8 mouse cellular contexts compared by ENCODE assay signal in the genomic region with DNA sequence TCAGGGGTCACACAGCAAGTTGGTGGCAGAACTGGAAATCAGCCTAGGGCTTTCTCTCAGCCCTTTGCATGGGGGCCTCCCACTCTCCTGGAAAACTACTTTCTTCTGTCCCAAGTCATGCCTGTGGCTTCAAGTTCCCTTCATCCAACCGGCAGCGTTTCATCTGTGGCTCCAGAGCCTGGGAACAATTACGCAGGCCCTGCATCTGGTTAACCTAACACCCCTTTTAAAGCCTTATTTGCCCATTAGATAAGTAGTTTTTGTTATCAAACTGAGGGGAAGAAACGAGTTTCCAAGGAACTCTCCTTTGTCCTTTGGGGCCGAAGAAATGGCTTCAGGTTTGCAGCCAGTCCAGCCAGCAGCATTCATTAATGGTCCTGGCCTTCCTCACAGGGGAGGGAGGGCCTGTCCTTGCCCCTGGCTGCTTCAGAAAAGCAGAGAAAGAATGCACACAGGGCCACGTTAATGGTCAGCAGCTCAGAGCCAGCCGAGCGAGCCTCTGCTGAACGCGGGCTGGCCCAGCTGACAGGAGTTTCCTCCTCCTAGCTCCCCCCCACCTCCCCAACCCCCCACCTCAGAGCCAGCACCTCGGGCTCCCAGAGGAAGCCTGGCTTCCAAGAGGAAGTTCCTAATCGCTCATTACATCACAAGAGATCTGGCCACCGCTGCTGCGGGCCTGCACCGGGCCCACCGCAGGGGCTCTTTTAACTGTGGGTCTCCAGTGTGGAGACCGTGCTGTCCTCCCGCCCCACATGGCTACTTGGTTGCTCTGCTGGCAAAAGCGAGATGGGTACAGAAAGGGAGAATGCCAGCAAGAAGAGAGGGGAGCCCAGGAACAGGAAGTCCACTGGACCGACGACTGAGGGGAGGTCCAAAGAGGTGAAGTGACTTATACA.
DNase-seq lines count a peak whose midpoint lies in the region; ATAC-seq lines count a peak whose summit lies in the region.

No protein-coding gene starts in this region.

- no peaks in the 10 kb centered on the region for H3K27me3 ChIP-seq in heart, embryonic 12.5 days (replicated peaks)
- 0 out of 2 replicates have a peak, but pooled peaks cover 3% of the 10 kb centered on the region for H3K27me3 ChIP-seq in midbrain, embryonic 13.5 days

- peak overlapping the region; percentile 11; the same call in 1 of the 2 replicates for H3K4me3 ChIP-seq in heart, embryonic 12.5 days
- no peak overlapping the region for H3K4me3 ChIP-seq in midbrain, embryonic 13.5 days (replicated peaks)

- intact Hi-C loops in heart, postnatal 36 days (cut with DNase I): loop anchor here (1.0 to 5.0 kb wide), 2 partner anchors 43 to 62 kb away; a partner anchor contains a TSS

- peak; percentile 44 for ATAC-seq in heart, embryonic 12.5 days (ENCODE audit: insufficient number of reproducible peaks, low FRiP score)
- ATAC-seq in midbrain, embryonic 13.5 days: peak; percentile 22; the same call in 1 of the 2 replicates

- no peaks in the 10 kb centered on the region for H3K36me3 ChIP-seq in heart, embryonic 12.5 days
- no peaks in the 10 kb centered on the region for H3K36me3 ChIP-seq in midbrain, embryonic 13.5 days

- H3K4me1 ChIP-seq in heart, embryonic 12.5 days (replicated peaks): peaks cover 98% of the 10 kb centered on the region
- peaks cover 49% of the 10 kb centered on the region for H3K4me1 ChIP-seq in midbrain, embryonic 13.5 days (replicated peaks)

- DNase-seq in heart, adult 18-20 months: peak; percentile 56
- no peak for DNase-seq in heart, postnatal 36 days
- peak; percentile 84 for DNase-seq in kidney, postnatal 10 days
- DNase-seq in cerebellum, adult 18-20 months: no peak
- no peak for DNase-seq in layer of hippocampus, adult 11-12 months (ENCODE audit: low spot score)
- no peak for DNase-seq in ovary, postnatal 36 days (ENCODE audit: low spot score)

- H3K27ac ChIP-seq in heart, embryonic 12.5 days (ENCODE audit: poor library complexity, severe bottlenecking): peak overlapping the region; percentile 89
- H3K27ac ChIP-seq in midbrain, embryonic 13.5 days: peak overlapping the region; percentile 54

- no peaks in the 10 kb centered on the region for H3K9me3 ChIP-seq in heart, embryonic 12.5 days (replicated peaks)
- no peaks in the 10 kb centered on the region for H3K9me3 ChIP-seq in midbrain, embryonic 13.5 days

- peak overlapping the region; percentile 48 for H3K4me2 ChIP-seq in heart, embryonic 12.5 days
- H3K4me2 ChIP-seq in midbrain, embryonic 13.5 days (replicated peaks): peak overlapping the region; percentile 35

- WGBS in heart, embryonic 12.5 days: 4% methylated on average over 21 of the region's 21 CpGs
- 3% methylated on average over 21 of the region's 21 CpGs for WGBS in midbrain, embryonic 13.5 days

- H3K9ac ChIP-seq in heart, embryonic 12.5 days: peak overlapping the region; percentile 67
- peak overlapping the region; percentile 44; the same call in 1 of the 2 replicates for H3K9ac ChIP-seq in midbrain, embryonic 13.5 days (replicated peaks)

Comparison
In these comparisons a context has a peak if more than half of its experiments do, and no peak if none do; other contexts are left out.
1. DNase-seq: peak in heart, adult 18-20 months (2 of 2) and kidney, postnatal 10 days (single experiment); none in heart, postnatal 36 days (0 of 2), cerebellum, adult 18-20 months (0 of 2), layer of hippocampus, adult 11-12 months (single experiment) and ovary, postnatal 36 days (single experiment).